Mouse (Mus musculus): ENCODE measurements around the gene Gm36079.
"Not testable (repeated sequence)": the region's sequence is repeated elsewhere in the genome, so short reads cannot be mapped to it uniquely, and the experiment has no call there.

- not testable (repeated sequence) for TF ChIP-seq POLR2A (IDR thresholded peaks at IDR 0.05; ENCODE audit: low read depth, low read length); CTCF (conservative IDR thresholded peaks at IDR 0.05; ENCODE audit: insufficient read depth, insufficient read length, low read depth, low read length)
These were observed 11.3 kb downstream of the Gm36079 start for GRCm38 (mm10) chr13:120015348-120016007.

Measured in kidney, adult 2 months (tissue).